Mouse (Mus musculus) large intestine, adult 2 months (tissue): ENCODE results near the gene Minos1. TPM values are rescaled to one million over a fixed set of nuclear protein-coding genes. Genes with fewer than 3 reads are reported as not detected.

Source experiments
- DNase-seq: peaks from one replicate; pipeline ENCODE4 v3.0.0-alpha.2; 2012; ENCODE audit warnings: low read depth, low spot score
- WGBS: fragments of 180-500 bp; shearing (Covaris S2); methylation state at CpG from one replicate; pipeline ENCODE4 v1.1.7; 2018; 5-methylcytosine and 5-hydroxymethylcytosine counted together
- polyA plus RNA-seq: library from polyadenylated mRNA; depleted of rRNA; stranded (reverse); fragments of >200 nt; gene quantifications from 2 replicates; pipeline ENCODE4 v1.2.3, GENCODE M21; 2012

Minos1 gene
- polyA plus RNA-seq, 1 experiment = 81.8 TPM

- WGBS = 90% methylated on average over 1 of the region's 1 CpGs
- no peak for DNase-seq
Observed at GRCm38 (mm10) chr4:139105453-139105852, 25.5 kb downstream of the Minos1 start.

GRCm38 (mm10) chr4:139101546-139101945 is 29.4 kb downstream of the Minos1 start:
- DNase-seq = no peak
- WGBS = 76% methylated on average over 6 of the region's 6 CpGs

GRCm38 (mm10) chr4:139100326-139100725 is 30.6 kb downstream of the Minos1 start:
- 84% methylated on average over 8 of the region's 8 CpGs for WGBS
- DNase-seq = no peak

- peak; percentile 57 for DNase-seq
- WGBS = 11% methylated on average over 5 of the region's 5 CpGs
Observed at GRCm38 (mm10) chr4:139096201-139096600, 34.7 kb downstream of the Minos1 start.

- WGBS = 11% methylated on average over 1 of the region's 1 CpGs
- no peak for DNase-seq
Observed at GRCm38 (mm10) chr4:139095406-139095805, 35.5 kb downstream of the Minos1 start.

- no peak for DNase-seq
- 44% methylated on average over 13 of the region's 13 CpGs for WGBS
Observed at GRCm38 (mm10) chr4:139093196-139093530, 37.8 kb downstream of the Minos1 start.

GRCm38 (mm10) chr4:139092356-139093195 is 38.3 kb downstream of the Minos1 start, which contains the start of gene Nbl1:
TSS of gene Nbl1 (minus strand) at chr4:139092993.
- no peak for DNase-seq

GRCm38 (mm10) chr4:139091478-139092355 is 39.2 kb downstream of the Minos1 start:
- no peak for DNase-seq
- 12% methylated on average over 28 of the region's 28 CpGs for WGBS

More at GRCm38 (mm10) chr4:139092356-139093195, 38.3 kb downstream of the Minos1 start, which contains the start of gene Nbl1:
- WGBS = 1% methylated on average over 95 of the region's 105 CpGs

GRCm38 (mm10) chr4:139091066-139091465 is 39.8 kb downstream of the Minos1 start:
- 65% methylated on average over 7 of the region's 7 CpGs for WGBS
- no peak for DNase-seq

GRCm38 (mm10) chr4:139090303-139090940 is 40.5 kb downstream of the Minos1 start:
- no peak for DNase-seq
- WGBS = 46% methylated on average over 15 of the region's 15 CpGs

- peak; percentile 76 for DNase-seq
- WGBS = 26% methylated on average over 9 of the region's 9 CpGs
Observed at GRCm38 (mm10) chr4:139088982-139089671, 41.8 kb downstream of the Minos1 start.

GRCm38 (mm10) chr4:139086984-139087383 is 43.9 kb downstream of the Minos1 start:
- 80% methylated on average over 4 of the region's 4 CpGs for WGBS
- DNase-seq = no peak

GRCm38 (mm10) chr4:139086037-139086436 is 44.9 kb downstream of the Minos1 start:
- 12% methylated on average over 5 of the region's 5 CpGs for WGBS

GRCm38 (mm10) chr4:139085337-139085736 is 45.6 kb downstream of the Minos1 start:
- DNase-seq = no peak
- WGBS = 57% methylated on average over 11 of the region's 11 CpGs

More at GRCm38 (mm10) chr4:139086037-139086436, 44.9 kb downstream of the Minos1 start:
- DNase-seq = peak; percentile 72

GRCm38 (mm10) chr4:139082790-139083564 is 47.9 kb downstream of the Minos1 start:
- DNase-seq = no peak
- 46% methylated on average over 12 of the region's 12 CpGs for WGBS

GRCm38 (mm10) chr4:139081270-139081931 is 49.5 kb downstream of the Minos1 start:
- no peak for DNase-seq
- 81% methylated on average over 18 of the region's 18 CpGs for WGBS

- no peak for DNase-seq
- WGBS = 89% methylated on average over 7 of the region's 7 CpGs
Observed at GRCm38 (mm10) chr4:139080259-139080658, 50.7 kb downstream of the Minos1 start.

- 86% methylated on average over 11 of the region's 11 CpGs for WGBS
- no peak for DNase-seq
Observed at GRCm38 (mm10) chr4:139079439-139079838, 51.5 kb downstream of the Minos1 start.
